Mouse (Mus musculus): ENCODE data around the gene Sgce. TPM values are rescaled to one million over a fixed set of nuclear protein-coding genes. Genes with fewer than 3 reads are reported as not detected.

Gene Sgce
- polyA plus RNA-seq, 1 experiment from 2014 or later: 52.3 TPM

DNA sequence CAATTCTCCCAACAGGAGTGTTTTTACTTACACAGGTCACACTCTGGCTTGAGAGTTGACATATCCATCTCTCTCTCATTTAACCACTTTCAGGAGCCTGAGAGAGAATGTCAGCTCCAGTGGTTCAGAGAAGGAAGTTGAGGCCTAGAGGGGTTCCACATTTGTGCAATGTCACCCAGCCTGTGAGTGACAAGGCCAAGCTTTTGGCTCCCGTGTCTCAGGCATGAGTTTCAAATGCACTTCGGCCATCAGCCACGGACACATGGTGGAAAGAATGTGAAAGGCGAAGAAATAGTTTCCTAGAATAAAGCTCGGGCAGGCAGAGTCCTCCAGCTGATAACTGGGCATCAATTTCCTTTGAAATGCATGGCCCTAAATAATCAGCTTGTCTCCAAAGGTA lies 40.6 kb downstream of the Sgce start:
- peaks cover 27% of the 10 kb centered on the region for H3K36me3 ChIP-seq
- no peak overlapping the region for H3K27ac ChIP-seq
- no peaks in the 10 kb centered on the region for H3K27me3 ChIP-seq (ENCODE audit: low read depth, poor library complexity, severe bottlenecking)
- DNase-seq (ENCODE audit: low spot score): no peak
- no peaks in the 10 kb centered on the region for H3K9me3 ChIP-seq (replicated peaks)
- H3K4me1 ChIP-seq: no peaks in the 10 kb centered on the region
- H3K4me3 ChIP-seq: no peak overlapping the region
- 65% methylated on average over 5 of the region's 5 CpGs for WGBS

DNA sequence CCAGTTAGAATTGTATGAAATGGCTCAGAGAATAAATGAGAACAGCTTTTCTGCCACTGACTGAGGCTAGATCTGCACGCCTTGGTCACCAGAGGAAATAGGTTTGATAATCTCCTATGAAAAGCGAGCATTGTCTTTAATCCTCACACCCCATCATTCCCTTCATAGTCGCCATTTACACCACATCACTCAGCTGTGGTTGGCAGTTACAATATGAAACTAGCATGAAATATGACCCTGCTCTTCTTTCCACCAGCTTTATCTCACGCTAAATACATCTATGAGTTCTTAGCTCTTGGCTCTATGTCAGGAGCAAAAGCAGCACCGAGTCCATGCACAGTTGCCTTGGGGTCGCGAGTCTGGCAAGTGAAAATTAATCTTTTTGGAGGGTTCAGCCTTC lies 43.1 kb downstream of the Sgce start:
- H3K36me3 ChIP-seq: peaks cover 24% of the 10 kb centered on the region
- no peak overlapping the region for H3K27ac ChIP-seq
- no peak overlapping the region for H3K4me3 ChIP-seq
- no peaks in the 10 kb centered on the region; the same call in 1 of the 2 replicates for H3K4me1 ChIP-seq
- no peak for DNase-seq (ENCODE audit: low spot score)
- WGBS: 72% methylated on average over 7 of the region's 7 CpGs
- no peaks in the 10 kb centered on the region for H3K9me3 ChIP-seq (replicated peaks)
- H3K27me3 ChIP-seq (ENCODE audit: low read depth, poor library complexity, severe bottlenecking): no peaks in the 10 kb centered on the region

DNA sequence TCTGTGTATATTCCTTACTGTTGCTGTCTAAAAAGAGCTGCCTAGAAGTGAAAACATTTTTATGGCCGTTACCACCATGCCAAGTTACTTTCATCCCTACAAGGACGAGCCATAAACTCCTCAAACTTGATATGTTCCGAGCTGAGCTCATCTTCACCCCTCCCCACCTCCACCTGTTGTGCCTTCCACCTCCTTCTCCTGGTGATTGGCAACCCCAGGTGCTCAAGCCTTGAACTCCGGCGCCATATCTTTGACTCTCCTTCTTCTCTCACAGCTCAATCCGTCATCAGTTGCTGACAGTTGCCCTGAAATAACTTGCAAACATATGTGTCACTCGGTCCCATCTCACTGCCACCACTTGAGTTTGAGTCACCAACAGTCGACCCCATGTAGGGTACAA lies 45.4 kb downstream of the Sgce start:
- Histone ChIP-seq H3K36me3 (peaks cover 12% of the 10 kb centered on the region), H3K9me3 (replicated peaks) (no peaks in the 10 kb centered on the region), H3K4me3 (no peak overlapping the region), H3K27ac (no peak overlapping the region), H3K4me1 (no peaks in the 10 kb centered on the region; the same call in 1 of the 2 replicates), H3K27me3 (ENCODE audit: low read depth, poor library complexity, severe bottlenecking) (no peaks in the 10 kb centered on the region)
- 79% methylated on average over 8 of the region's 8 CpGs for WGBS
- no peak for DNase-seq (ENCODE audit: low spot score)

DNA sequence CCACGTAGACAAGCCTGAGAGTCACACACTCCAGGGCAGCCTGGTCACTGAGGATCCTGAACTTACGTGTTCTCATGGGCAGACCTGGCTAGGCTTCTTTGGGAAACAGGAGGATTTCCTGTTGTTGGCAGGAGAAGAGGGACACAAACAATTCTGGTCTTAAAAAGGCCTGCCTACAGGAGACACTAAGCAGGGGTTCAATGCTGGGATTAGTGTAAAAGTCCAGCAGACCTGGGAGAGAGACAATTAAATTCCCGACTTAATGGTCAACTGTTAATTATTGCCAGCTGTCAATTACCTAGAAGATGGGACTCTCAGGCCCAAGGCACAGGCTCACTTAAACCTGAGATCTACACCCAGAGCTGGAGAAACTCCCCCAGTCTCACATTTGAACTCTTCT lies 51.2 kb downstream of the Sgce start:
- no peak for DNase-seq (ENCODE audit: low spot score)
- WGBS: 33% methylated on average over 3 of the region's 3 CpGs
- Histone ChIP-seq H3K4me3 (no peak overlapping the region; the same call in 1 of the 2 replicates), H3K4me1 (peaks cover 23% of the 10 kb centered on the region), H3K9me3 (replicated peaks) (no peaks in the 10 kb centered on the region), H3K27me3 (ENCODE audit: low read depth, poor library complexity, severe bottlenecking) (no peaks in the 10 kb centered on the region), H3K27ac (peak overlapping the region; percentile 73), H3K36me3 (peaks cover 9% of the 10 kb centered on the region)

DNA sequence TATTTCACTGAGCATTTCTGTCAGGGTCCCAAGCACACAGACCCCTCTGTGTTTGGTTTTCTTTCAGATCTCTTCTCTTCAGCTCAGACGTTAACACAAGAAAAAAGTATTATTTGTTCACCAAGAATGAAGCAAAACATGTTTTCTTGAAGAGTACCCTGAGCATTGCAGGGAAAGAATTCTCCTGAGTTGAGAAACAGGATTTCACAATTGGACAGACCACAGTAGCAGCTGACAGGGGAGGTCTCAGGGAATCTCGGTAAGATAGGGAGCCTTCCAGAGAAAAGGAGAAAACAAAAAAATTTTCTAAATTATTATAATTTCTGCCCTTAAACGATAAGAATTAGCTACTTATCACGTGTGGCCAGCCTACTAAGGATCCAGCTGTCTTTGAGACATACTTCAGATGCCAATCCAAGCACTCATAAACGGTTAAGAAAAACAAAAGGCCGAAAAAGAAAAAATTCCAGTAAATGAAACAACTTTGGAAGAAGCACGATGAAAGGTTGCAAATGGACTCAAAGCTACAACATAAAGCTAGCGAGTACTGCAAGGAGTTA lies 52.3 kb downstream of the Sgce start:
- no peak for DNase-seq (ENCODE audit: low spot score)
- H3K27me3 ChIP-seq (ENCODE audit: low read depth, poor library complexity, severe bottlenecking): no peaks in the 10 kb centered on the region
- H3K4me1 ChIP-seq: peaks cover 23% of the 10 kb centered on the region
- peak overlapping the region; percentile 53 for H3K27ac ChIP-seq
- no peak overlapping the region for H3K4me3 ChIP-seq
- peaks cover 12% of the 10 kb centered on the region for H3K36me3 ChIP-seq
- 70% methylated on average over 8 of the region's 8 CpGs for WGBS
- H3K9me3 ChIP-seq (replicated peaks): no peaks in the 10 kb centered on the region

DNA sequence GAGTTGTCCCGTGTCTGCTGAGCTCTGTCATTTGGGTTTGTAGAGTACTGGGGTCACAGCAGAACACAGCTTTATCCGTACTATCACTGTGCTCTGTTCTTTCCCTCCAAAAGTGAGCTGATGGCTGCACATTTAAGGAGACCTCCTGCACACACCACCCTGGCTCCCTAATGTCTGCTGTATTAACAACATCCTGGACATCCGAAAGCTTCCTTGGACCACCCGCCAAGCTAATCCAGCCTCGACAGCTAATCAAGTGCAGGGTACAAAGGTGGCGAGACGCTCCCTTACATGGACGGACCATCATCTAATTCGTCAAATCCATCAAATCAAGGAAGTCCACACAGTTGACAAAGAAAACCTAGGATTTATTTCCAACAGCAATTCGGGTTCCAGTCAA lies 53.5 kb downstream of the Sgce start:
- H3K4me1 ChIP-seq: peaks cover 23% of the 10 kb centered on the region
- H3K27ac ChIP-seq: peak overlapping the region; percentile 62; the same call in 1 of the 2 replicates
- no peaks in the 10 kb centered on the region for H3K9me3 ChIP-seq (replicated peaks)
- DNase-seq (ENCODE audit: low spot score): no peak
- 22% methylated on average over 10 of the region's 10 CpGs for WGBS
- no peaks in the 10 kb centered on the region for H3K27me3 ChIP-seq (ENCODE audit: low read depth, poor library complexity, severe bottlenecking)
- peaks cover 14% of the 10 kb centered on the region for H3K36me3 ChIP-seq
- no peak overlapping the region for H3K4me3 ChIP-seq

DNA sequence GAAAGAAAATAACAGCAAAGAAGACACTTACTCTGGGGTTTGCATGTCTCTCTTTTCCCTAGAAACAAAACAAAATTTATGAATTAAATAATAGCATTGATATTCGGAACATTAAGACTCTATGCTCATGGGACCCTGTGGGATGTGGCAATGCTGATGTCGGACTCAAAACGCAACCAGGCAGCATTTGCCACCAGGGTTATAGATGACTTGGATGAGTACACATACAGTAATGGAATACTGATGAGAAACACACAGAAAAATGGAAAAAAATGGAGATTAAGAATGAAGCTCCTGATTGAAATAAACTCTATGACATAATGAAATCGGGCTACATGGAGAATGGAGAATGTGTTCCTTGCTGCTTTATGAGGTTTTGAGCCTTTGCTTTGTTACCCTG lies 56.6 kb downstream of the Sgce start:
- DNase-seq (ENCODE audit: low spot score): no peak
- 98% methylated on average over 4 of the region's 4 CpGs for WGBS

DNA sequence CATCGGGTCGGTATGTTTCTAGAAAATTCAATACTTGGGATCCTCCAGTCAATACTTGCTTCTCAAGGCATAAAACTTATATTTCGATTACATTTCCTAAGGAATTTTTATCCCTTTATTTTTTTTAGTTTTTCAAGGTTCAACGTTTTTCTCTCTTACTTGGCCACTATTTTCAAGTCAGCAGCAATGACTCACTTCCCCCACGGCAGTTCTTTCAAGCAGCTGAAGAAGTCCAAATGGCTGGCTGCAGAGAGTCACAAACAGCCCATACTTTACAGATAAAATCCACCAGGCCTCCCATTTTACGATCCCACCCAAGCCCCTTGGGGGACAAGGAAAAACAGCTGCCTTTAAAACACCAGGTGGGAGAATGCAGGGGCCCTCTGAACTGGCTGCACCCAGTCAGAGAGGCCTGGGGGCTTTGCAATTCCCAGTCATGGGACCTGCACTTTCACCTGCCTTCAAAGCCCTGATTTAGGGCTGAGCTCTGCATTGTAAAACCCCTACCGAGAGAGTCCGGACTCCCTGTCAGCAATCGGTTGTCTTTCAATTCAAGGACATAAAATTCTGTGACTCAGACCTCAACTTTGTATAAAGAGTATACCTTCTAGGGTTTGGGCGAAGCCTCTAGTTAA lies 62.2 kb downstream of the Sgce start:
- peaks cover 14% of the 10 kb centered on the region for H3K4me1 ChIP-seq
- H3K27me3 ChIP-seq (ENCODE audit: low read depth, poor library complexity, severe bottlenecking): no peaks in the 10 kb centered on the region
- H3K27ac ChIP-seq: peak overlapping the region; percentile 62
- H3K36me3 ChIP-seq: peaks cover 21% of the 10 kb centered on the region
- DNase-seq (ENCODE audit: low spot score): peak; percentile 35
- no peaks in the 10 kb centered on the region for H3K9me3 ChIP-seq (replicated peaks)
- WGBS: 33% methylated on average over 10 of the region's 10 CpGs
- H3K4me3 ChIP-seq: no peak overlapping the region

More for the DNA sequence above, 56.6 kb downstream of the Sgce start:
- no peak overlapping the region for H3K4me3 ChIP-seq
- no peaks in the 10 kb centered on the region for H3K27me3 ChIP-seq (ENCODE audit: low read depth, poor library complexity, severe bottlenecking)
- peaks cover 14% of the 10 kb centered on the region for H3K36me3 ChIP-seq
- H3K9me3 ChIP-seq (replicated peaks): no peaks in the 10 kb centered on the region
- no peak overlapping the region for H3K27ac ChIP-seq
- peaks cover 18% of the 10 kb centered on the region for H3K4me1 ChIP-seq

DNA sequence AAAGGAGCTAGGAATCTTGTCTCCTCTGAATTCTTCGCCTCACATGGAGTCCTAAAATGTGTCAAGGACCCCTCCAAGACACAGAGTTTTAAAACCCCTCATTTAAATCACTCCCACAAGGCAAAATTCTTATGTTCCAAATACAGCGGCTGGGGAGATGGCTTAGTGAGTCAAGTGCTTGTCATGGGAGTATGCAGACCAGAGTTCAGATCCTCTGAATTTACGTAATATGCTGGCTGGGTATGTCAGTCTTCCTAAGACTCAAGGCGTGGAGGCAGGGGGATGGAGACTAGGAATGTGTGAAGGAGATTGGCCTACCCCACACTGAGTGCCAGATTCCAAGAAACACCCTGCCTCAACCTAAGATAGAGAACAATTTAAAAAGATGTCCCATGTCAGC lies 66.4 kb downstream of the Sgce start:
- WGBS: 90% methylated on average over 4 of the region's 4 CpGs
- peaks cover 14% of the 10 kb centered on the region for H3K4me1 ChIP-seq
- H3K4me3 ChIP-seq: no peak overlapping the region
- no peaks in the 10 kb centered on the region for H3K9me3 ChIP-seq (replicated peaks)
- no peak overlapping the region for H3K27ac ChIP-seq
- DNase-seq (ENCODE audit: low spot score): no peak
- peaks cover 20% of the 10 kb centered on the region; the same call in 1 of the 2 replicates for H3K36me3 ChIP-seq
- no peaks in the 10 kb centered on the region for H3K27me3 ChIP-seq (ENCODE audit: low read depth, poor library complexity, severe bottlenecking)

DNA sequence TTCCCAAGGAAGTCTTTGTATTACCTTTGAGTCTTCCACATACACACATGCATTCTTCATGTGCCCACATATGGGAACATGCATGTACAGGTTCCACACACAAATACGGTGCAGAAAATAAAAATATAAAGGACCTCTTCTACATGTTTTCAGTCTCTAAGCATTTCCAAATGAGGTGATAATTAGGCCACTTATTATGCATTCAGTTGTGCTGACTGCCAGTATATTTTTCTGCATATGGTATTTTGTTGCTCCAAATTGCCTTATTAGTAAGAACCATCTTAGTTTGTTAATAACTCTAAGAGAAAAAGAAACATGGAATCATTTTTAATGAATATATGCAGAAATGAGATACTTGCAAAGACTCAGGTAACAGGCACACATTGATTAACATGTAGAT lies 67.0 kb downstream of the Sgce start:
- Histone ChIP-seq H3K4me3 (no peak overlapping the region), H3K4me1 (peaks cover 8% of the 10 kb centered on the region), H3K27me3 (ENCODE audit: low read depth, poor library complexity, severe bottlenecking) (no peaks in the 10 kb centered on the region), H3K27ac (no peak overlapping the region), H3K9me3 (replicated peaks) (no peaks in the 10 kb centered on the region), H3K36me3 (peaks cover 19% of the 10 kb centered on the region; the same call in 1 of the 2 replicates)
- WGBS: 82% methylated on average over 1 of the region's 1 CpGs
- DNase-seq (ENCODE audit: low spot score): no peak

DNA sequence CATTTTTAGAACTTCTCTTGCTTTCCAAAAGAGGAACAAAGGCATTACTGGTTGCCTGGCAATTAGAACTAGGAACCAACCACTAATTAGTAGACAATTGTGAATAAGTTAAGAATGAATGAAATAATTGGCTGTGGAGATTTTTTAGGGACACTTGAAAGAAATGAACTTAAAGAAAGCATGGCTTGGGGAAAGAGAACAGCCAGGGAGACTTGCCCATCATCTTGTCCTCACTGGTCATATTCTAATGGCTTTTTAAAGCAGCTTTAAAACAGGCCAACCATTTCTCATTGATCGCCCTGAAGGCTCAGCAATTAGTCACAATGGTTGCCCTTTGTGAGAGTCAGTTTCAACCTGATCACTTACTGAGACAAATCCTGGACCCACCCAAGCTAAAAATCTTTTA lies 69.6 kb downstream of the Sgce start:
- H3K4me1 ChIP-seq: no peaks in the 10 kb centered on the region
- peaks cover 15% of the 10 kb centered on the region; the same call in 1 of the 2 replicates for H3K36me3 ChIP-seq
- H3K27ac ChIP-seq: no peak overlapping the region
- no peaks in the 10 kb centered on the region for H3K9me3 ChIP-seq (replicated peaks)
- WGBS: 80% methylated on average over 1 of the region's 1 CpGs
- H3K27me3 ChIP-seq (ENCODE audit: low read depth, poor library complexity, severe bottlenecking): no peaks in the 10 kb centered on the region
- DNase-seq (ENCODE audit: low spot score): no peak
- H3K4me3 ChIP-seq: no peak overlapping the region

DNA sequence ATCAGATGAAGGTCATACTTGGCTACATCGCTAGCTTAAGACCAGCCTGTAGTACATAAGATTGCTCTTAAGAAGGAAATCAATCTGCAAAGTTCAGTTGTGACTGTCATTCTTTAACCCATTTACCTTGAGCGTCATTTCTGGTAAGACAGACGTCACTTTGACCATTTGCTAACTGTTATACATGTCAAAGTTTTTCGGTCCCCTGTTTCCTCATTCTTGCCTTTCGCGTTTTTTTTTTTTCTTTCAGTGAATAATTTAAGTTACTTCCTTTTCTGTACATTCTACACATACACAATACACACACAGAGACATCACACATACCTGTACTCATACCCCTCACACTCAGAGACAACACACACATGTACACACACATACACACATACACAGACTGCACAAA lies 81.9 kb downstream of the Sgce start:
- WGBS: 94% methylated on average over 6 of the region's 6 CpGs
- Histone ChIP-seq H3K27ac (no peak overlapping the region), H3K4me1 (no peaks in the 10 kb centered on the region), H3K27me3 (ENCODE audit: low read depth, poor library complexity, severe bottlenecking) (no peaks in the 10 kb centered on the region), H3K36me3 (no peaks in the 10 kb centered on the region), H3K4me3 (no peak overlapping the region), H3K9me3 (replicated peaks) (no peaks in the 10 kb centered on the region)
- DNase-seq (ENCODE audit: low spot score): no peak

DNA sequence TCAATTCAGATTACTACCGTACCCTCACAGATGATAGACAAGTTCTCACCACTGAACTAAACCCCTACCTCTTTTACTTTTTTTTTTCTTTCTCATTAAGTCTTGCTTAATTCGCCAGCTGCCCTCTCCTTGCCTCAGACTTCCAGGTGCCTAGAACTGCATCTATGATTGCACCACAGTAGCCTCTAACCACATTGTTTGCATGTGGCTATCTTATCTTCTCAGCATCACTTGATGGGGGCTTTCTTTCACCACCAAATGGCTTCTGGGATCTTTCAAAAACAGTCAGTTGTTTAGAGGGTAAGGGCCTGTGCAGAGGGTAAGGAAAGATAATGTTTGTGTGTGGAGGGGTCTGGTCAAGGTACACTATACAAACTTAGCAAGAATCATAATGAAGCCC lies 82.7 kb downstream of the Sgce start:
- no peak overlapping the region for H3K4me3 ChIP-seq
- H3K9me3 ChIP-seq (replicated peaks): no peaks in the 10 kb centered on the region
- no peak overlapping the region for H3K27ac ChIP-seq
- no peaks in the 10 kb centered on the region for H3K36me3 ChIP-seq
- WGBS: 64% methylated on average over 2 of the region's 2 CpGs
- H3K27me3 ChIP-seq (ENCODE audit: low read depth, poor library complexity, severe bottlenecking): no peaks in the 10 kb centered on the region
- H3K4me1 ChIP-seq: no peaks in the 10 kb centered on the region
- no peak for DNase-seq (ENCODE audit: low spot score)

DNA sequence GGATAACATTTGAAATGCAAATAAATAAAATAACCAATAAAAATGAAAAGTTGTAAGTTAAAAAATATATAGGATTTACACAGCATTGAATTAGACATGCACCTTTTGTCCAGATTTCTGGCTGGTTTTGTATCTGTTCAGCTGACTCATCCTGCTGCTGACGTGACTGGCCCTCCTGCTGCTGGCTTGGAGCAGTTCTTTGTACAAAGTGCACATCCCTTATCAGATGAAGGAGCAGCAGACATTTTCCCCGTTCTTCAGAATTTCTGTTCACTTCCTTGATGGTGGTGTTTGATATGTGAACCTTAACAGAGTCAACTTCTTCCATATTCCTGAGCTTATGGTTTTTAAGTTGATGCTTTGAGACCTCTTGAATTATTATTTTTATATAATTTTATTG lies 83.5 kb downstream of the Sgce start:
- H3K36me3 ChIP-seq: no peaks in the 10 kb centered on the region
- no peak overlapping the region for H3K4me3 ChIP-seq
- no peaks in the 10 kb centered on the region for H3K27me3 ChIP-seq (ENCODE audit: low read depth, poor library complexity, severe bottlenecking)
- no peaks in the 10 kb centered on the region for H3K9me3 ChIP-seq (replicated peaks)
- no peaks in the 10 kb centered on the region for H3K4me1 ChIP-seq
- WGBS: 83% methylated on average over 2 of the region's 2 CpGs
- no peak overlapping the region for H3K27ac ChIP-seq
- no peak for DNase-seq (ENCODE audit: low spot score)
